In the genomic region with DNA sequence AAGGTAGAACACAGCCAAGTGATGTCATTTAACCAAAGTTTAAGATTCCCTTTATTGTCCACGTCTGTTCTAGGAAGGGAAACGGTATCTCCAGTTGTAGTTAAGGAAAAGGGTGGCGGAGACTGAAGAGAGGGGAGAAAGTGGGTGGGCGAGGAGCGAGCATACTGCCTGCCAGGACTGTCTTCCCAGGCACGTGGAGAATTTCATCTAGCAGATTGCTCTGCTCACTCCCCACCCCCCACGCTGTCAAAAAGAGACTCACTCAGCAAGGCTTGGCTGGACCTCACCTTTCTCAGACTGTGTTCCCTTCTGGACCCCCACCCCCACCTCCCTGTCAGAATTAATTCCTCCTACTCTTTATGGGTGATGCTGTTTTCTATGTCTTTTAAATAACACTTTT, we compare ENCODE assay signal across 1 mouse cellular context.
TF ChIP-seq lines count a peak whose summit lies in the region.

No protein-coding gene starts in this region.

TF ChIP-seq in CH12.LX, 34 proteins besides CTCF, POLR2A, EP300 and RAD21:
- no peak for TF ChIP-seq RCOR1 (conservative IDR thresholded peaks at IDR 0.05; ENCODE audit: low read depth, low read length)
TF ChIP-seq in CH12.LX: peak in this region for 0.
